Mouse (Mus musculus): Measurements from ENCODE around the gene Cd8b1.

GRCm38 (mm10) chr6:71371085-71371605, 48.6 kb downstream of the Cd8b1 start:
- TF ChIP-seq POLR2A (IDR thresholded peaks at IDR 0.05; ENCODE audit: borderline replicate concordance, insufficient read depth, low read length) = no peak
- TF ChIP-seq CTCF (IDR thresholded peaks at IDR 0.05; ENCODE audit: borderline replicate concordance, insufficient read depth, low read depth, low read length) = no peak

All from cerebellum, adult 2 months (tissue).